Mouse (Mus musculus): ENCODE measurements around the gene Prkd2. TPM values are rescaled to one million over a fixed set of nuclear protein-coding genes. Genes with fewer than 3 reads are reported as not detected.

Prkd2 gene
- polyA plus RNA-seq, 2 experiments, result 19.2 to 35.9 TPM

DNA sequence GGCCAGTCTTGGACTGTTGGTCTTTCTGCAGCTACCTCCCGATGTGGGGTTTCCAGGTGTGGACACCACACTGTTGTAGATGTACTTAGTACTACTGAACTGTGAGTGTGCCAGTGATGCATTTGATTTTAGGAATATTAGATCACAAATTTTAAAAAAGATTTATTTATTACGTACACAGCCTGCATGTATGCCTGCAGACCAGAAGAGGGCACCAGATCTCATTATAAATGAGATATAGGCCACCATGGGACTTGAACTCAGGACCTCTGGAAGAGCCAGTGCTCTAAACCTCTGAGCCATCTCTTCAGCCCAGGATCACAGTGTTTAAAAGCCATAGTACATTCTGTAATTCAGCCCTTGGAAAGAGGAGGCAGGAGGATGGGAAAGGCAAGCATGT lies 30.2 kb upstream of the Prkd2 start:
- Histone ChIP-seq H3K4me2 (replicated peaks; ENCODE audit: low read depth, low read length, severe bottlenecking) (no peak overlapping the region), H3K27ac (replicated peaks; ENCODE audit: low read depth, low read length) (no peak overlapping the region), H3K4me3 (replicated peaks; ENCODE audit: low read length) (no peak overlapping the region), H3K9ac (ENCODE audit: low read depth, low read length, severe bottlenecking) (no peak overlapping the region), H3K9me3 (ENCODE audit: control insufficient read depth, low read length) (no peaks in the 10 kb centered on the region), H3K27me3 (ENCODE audit: control insufficient read depth, insufficient read depth, low read length) (peaks cover 21% of the 10 kb centered on the region), H3K4me1 (ENCODE audit: control insufficient read depth, insufficient read depth, low read length) (peaks cover 26% of the 10 kb centered on the region), H3K36me3 (ENCODE audit: control insufficient read depth, insufficient read depth, low read length) (peaks cover 32% of the 10 kb centered on the region)
- 79% methylated on average over 2 of the region's 2 CpGs for WGBS
- no peak for TF ChIP-seq POLR2A (IDR thresholded peaks at IDR 0.05; ENCODE audit: borderline replicate concordance, extremely low read depth, insufficient read depth, insufficient read length)
- DNase-seq (ENCODE audit: low spot score) (no peak), ATAC-seq (ENCODE audit: low FRiP score, low read depth) (no peak)

DNA sequence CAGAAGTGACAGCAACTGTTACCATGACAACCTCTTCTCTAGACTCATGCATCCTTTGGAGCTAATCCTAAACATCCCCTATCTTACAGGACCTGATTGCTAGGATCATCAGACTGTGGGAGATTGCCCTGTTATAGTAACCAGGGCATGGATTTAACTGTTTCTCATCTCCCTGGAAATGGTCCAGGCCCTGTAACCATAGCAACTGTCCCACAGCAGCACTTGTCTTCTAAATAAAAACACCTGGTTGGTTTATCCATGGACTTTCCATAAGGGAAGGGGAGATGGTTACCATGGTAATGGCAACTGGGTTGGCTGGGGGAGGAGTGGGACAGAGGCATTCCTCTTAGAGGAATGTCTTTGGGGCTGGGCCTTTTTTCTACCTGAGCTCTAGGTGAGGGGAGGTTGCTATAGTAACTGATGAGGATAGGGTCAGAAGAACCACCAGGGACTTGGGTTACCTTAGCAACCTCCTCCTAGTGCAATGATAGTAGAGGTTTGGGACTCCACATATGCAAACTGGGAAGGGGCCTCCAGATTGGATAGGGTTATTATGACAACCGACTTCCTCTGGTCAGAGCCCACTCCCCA lies 27.3 kb upstream of the Prkd2 start, which contains the start of gene Strn4:
Gene Strn4, plus strand, starts transcription at position 539 of the 591 bp plus-strand sequence.
- no peak for TF ChIP-seq POLR2A (IDR thresholded peaks at IDR 0.05; ENCODE audit: borderline replicate concordance, extremely low read depth, insufficient read depth, insufficient read length)
- DNase-seq (ENCODE audit: low spot score) (peak; percentile 67), ATAC-seq (ENCODE audit: low FRiP score, low read depth) (peak; percentile 57)
- H3K36me3 ChIP-seq (ENCODE audit: control insufficient read depth, insufficient read depth, low read length), result peaks cover 16% of the 10 kb centered on the region
- peak within 1 kb of the TSS; percentile 73 for H3K4me2 ChIP-seq (replicated peaks; ENCODE audit: low read depth, low read length, severe bottlenecking)
- peaks cover 44% of the 10 kb centered on the region for H3K4me1 ChIP-seq (ENCODE audit: control insufficient read depth, insufficient read depth, low read length)
- H3K4me3 ChIP-seq (replicated peaks; ENCODE audit: low read length), result peak within 1 kb of the TSS; percentile 98
- WGBS, result 0% methylated on average over 1 of the region's 1 CpGs
- peak within 1 kb of the TSS; percentile 98 for H3K27ac ChIP-seq (replicated peaks; ENCODE audit: low read depth, low read length)
- H3K9ac ChIP-seq (ENCODE audit: low read depth, low read length, severe bottlenecking), result peak within 1 kb of the TSS; percentile 100
- no peaks in the 10 kb centered on the region for H3K9me3 ChIP-seq (ENCODE audit: control insufficient read depth, low read length)
- H3K27me3 ChIP-seq (ENCODE audit: control insufficient read depth, insufficient read depth, low read length), result peaks cover 18% of the 10 kb centered on the region

GRCm38 (mm10) chr7:16816078-16816474 lies 26.6 kb upstream of the Prkd2 start:
- peak; percentile 82 for DNase-seq (ENCODE audit: low spot score)
- peak; percentile 84 for ATAC-seq (ENCODE audit: low FRiP score, low read depth)
- Histone ChIP-seq H3K4me2 (replicated peaks; ENCODE audit: low read depth, low read length, severe bottlenecking) (peak overlapping the region; percentile 73), H3K4me1 (ENCODE audit: control insufficient read depth, insufficient read depth, low read length) (peaks cover 42% of the 10 kb centered on the region), H3K36me3 (ENCODE audit: control insufficient read depth, insufficient read depth, low read length) (peaks cover 16% of the 10 kb centered on the region), H3K27ac (replicated peaks; ENCODE audit: low read depth, low read length) (peak overlapping the region; percentile 98), H3K4me3 (replicated peaks; ENCODE audit: low read length) (peak overlapping the region; percentile 98), H3K9me3 (ENCODE audit: control insufficient read depth, low read length) (no peaks in the 10 kb centered on the region), H3K9ac (ENCODE audit: low read depth, low read length, severe bottlenecking) (peak overlapping the region; percentile 100), H3K27me3 (ENCODE audit: control insufficient read depth, insufficient read depth, low read length) (peaks cover 12% of the 10 kb centered on the region)
- TF ChIP-seq POLR2A (IDR thresholded peaks at IDR 0.05; ENCODE audit: borderline replicate concordance, extremely low read depth, insufficient read depth, insufficient read length), result peak; percentile 63; the same call in 1 of the 2 replicates
- under 1% methylated on average over 16 of the region's 55 CpGs for WGBS

DNA sequence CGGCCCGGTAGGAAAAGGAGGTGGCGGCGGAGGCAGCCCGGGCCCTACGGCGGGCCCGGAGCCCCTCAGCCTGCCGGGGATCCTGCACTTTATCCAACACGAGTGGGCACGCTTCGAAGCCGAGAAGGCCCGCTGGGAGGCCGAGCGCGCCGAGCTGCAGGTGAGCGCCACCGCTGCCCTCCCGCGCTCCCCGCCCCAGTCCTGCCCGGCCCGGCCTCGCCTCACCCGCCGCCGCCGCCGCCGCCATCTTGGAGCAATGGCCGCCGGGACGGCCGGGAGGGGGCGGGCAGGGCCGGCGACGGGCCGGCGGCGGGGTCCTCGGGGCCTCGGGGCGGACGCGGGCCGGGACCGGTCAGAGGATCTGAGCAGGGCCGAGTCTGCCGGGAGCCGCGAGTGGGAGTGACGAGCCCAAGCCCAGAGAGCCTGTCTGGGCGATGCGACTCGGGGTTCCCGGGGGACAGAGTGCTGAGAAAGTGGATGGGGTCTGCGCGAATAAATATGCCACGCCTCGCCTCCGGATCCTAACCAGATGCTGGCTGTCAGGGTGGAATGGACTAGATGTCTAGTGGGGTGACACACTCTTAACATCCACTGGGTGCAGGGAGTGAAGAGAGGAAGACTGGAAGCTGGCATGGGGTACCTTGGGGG lies 26.1 kb upstream of the Prkd2 start, which contains the start of gene Fkrp:
Gene Fkrp, minus strand, starts transcription at position 258 of the 648 bp plus-strand sequence.
- peak; percentile 69 for ATAC-seq (ENCODE audit: low FRiP score, low read depth)
- peaks cover 38% of the 10 kb centered on the region for H3K4me1 ChIP-seq (ENCODE audit: control insufficient read depth, insufficient read depth, low read length)
- no peaks in the 10 kb centered on the region for H3K9me3 ChIP-seq (ENCODE audit: control insufficient read depth, low read length)
- peaks cover 8% of the 10 kb centered on the region for H3K27me3 ChIP-seq (ENCODE audit: control insufficient read depth, insufficient read depth, low read length)
- TF ChIP-seq POLR2A (IDR thresholded peaks at IDR 0.05; ENCODE audit: borderline replicate concordance, extremely low read depth, insufficient read depth, insufficient read length), result no peak
- peak within 1 kb of the TSS; percentile 73 for H3K4me2 ChIP-seq (replicated peaks; ENCODE audit: low read depth, low read length, severe bottlenecking)
- H3K4me3 ChIP-seq (replicated peaks; ENCODE audit: low read length), result peak within 1 kb of the TSS; percentile 98
- DNase-seq (ENCODE audit: low spot score), result peak; percentile 18
- H3K36me3 ChIP-seq (ENCODE audit: control insufficient read depth, insufficient read depth, low read length), result peaks cover 16% of the 10 kb centered on the region
- 0% methylated on average over 39 of the region's 64 CpGs for WGBS
- H3K9ac ChIP-seq (ENCODE audit: low read depth, low read length, severe bottlenecking), result peak within 1 kb of the TSS; percentile 100
- peak within 1 kb of the TSS; percentile 98 for H3K27ac ChIP-seq (replicated peaks; ENCODE audit: low read depth, low read length)

DNA sequence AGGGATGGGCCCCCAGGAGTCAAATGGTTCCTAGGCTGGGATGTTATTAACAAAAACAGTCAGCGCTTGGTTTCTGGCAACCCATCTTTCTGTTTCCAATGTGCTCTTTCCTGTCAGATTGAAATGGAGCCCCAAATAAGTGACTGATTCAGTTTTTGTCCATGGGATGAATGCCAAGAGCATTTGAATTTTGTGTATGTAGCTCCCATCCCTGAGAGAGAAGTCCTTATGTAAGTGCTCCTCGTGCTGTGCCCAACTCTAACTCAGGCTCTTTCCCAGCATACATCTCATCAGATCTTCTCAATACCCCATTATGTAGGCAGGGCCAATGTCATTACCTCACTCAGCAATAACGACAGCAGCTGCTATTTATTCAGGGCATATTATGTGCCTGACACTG lies 25.0 kb upstream of the Prkd2 start:
- Histone ChIP-seq H3K9ac (ENCODE audit: low read depth, low read length, severe bottlenecking) (peak overlapping the region; percentile 100), H3K36me3 (ENCODE audit: control insufficient read depth, insufficient read depth, low read length) (peaks cover 20% of the 10 kb centered on the region), H3K27me3 (ENCODE audit: control insufficient read depth, insufficient read depth, low read length) (no peaks in the 10 kb centered on the region), H3K9me3 (ENCODE audit: control insufficient read depth, low read length) (no peaks in the 10 kb centered on the region), H3K4me3 (replicated peaks; ENCODE audit: low read length) (peak overlapping the region; percentile 98), H3K4me1 (ENCODE audit: control insufficient read depth, insufficient read depth, low read length) (peaks cover 36% of the 10 kb centered on the region), H3K4me2 (replicated peaks; ENCODE audit: low read depth, low read length, severe bottlenecking) (peak overlapping the region; percentile 73), H3K27ac (replicated peaks; ENCODE audit: low read depth, low read length) (no peak overlapping the region)
- ATAC-seq (ENCODE audit: low FRiP score, low read depth), result no peak
- no peak for TF ChIP-seq POLR2A (IDR thresholded peaks at IDR 0.05; ENCODE audit: borderline replicate concordance, extremely low read depth, insufficient read depth, insufficient read length)
- DNase-seq (ENCODE audit: low spot score), result no peak
- WGBS, result 49% methylated on average over 3 of the region's 3 CpGs

Measured in limb, embryonic 14.5 days (tissue).